Mouse (Mus musculus) C2C12 (cell line): ENCODE measurements around the gene Sars2.

Source experiments
- CTCF ChIP-seq: IDR thresholded peaks from one replicate; pipeline ENCODE4 v1.5.1; 2011; ENCODE audit not compliant: control insufficient read depth, insufficient read depth, insufficient read length
- MYOD1 ChIP-seq: IDR thresholded peaks from one replicate; pipeline ENCODE4 v1.6.1; 2011; ENCODE audit warnings: low read depth; ENCODE audit not compliant: control insufficient read depth, insufficient read length
- USF1 ChIP-seq: IDR thresholded peaks from one replicate; pipeline ENCODE4 v1.6.1; 2011; ENCODE audit warnings: low read depth, mild to moderate bottlenecking, control low read depth, moderate library complexity

GRCm38 (mm10) chr7:28766910-28767309 is 25.1 kb downstream of the Sars2 start:
- TF ChIP-seq USF1 (no peak), CTCF (no peak), MYOD1 (no peak)
